Mouse (Mus musculus) limb, embryonic 14.5 days (tissue): Measurements from ENCODE around the gene Bag5. TPM values are rescaled to one million over a fixed set of nuclear protein-coding genes. Genes with fewer than 3 reads are reported as not detected.

ENCODE experiments used
- ATAC-seq: fragments of 200-750 bp; cut with Nextera tagmentation; 2 replicates; pipeline ENCODE4 v1.8.0; 2017; ENCODE audit warnings: low read depth, moderate number of reproducible peaks, moderate TSS enrichment; ENCODE audit not compliant: low FRiP score
- DNase-seq: peaks from one replicate; pipeline ENCODE4 v3.0.0-alpha.2; 2015; ENCODE audit warnings: low spot score
- H3K27ac ChIP-seq: fragments of 300-500 bp; sonication (generic); replicated peaks from 2 replicates; pipeline ENCODE4 v1.5.1; 2014; ENCODE audit warnings: low read depth, mild to moderate bottlenecking, low read length, moderate library complexity, mixed read lengths
- H3K27me3 ChIP-seq: fragments of 300-500 bp; sonication (generic); 2 replicates; pipeline ENCODE4 v1.6.1; 2014; ENCODE audit warnings: low read length, mixed read lengths; ENCODE audit not compliant: control insufficient read depth, insufficient read depth
- H3K36me3 ChIP-seq: fragments of 300-500 bp; sonication (generic); 2 replicates; pipeline ENCODE4 v1.6.1; 2014; ENCODE audit warnings: mild to moderate bottlenecking, low read length, moderate library complexity, mixed read lengths; ENCODE audit not compliant: control insufficient read depth, insufficient read depth
- H3K4me1 ChIP-seq: fragments of 300-500 bp; sonication (generic); 2 replicates; pipeline ENCODE4 v1.6.1; 2014; ENCODE audit warnings: antibody characterized with exemption, low read length, mixed read lengths; ENCODE audit not compliant: control insufficient read depth, insufficient read depth
- H3K4me2 ChIP-seq: fragments of 300-500 bp; sonication (generic); replicated peaks from 2 replicates; pipeline ENCODE4 v1.6.1; 2014; ENCODE audit warnings: low read depth, mild to moderate bottlenecking, low read length, moderate library complexity; ENCODE audit not compliant: severe bottlenecking
- H3K4me3 ChIP-seq: fragments of 300-500 bp; sonication (generic); replicated peaks from 2 replicates; pipeline ENCODE4 v1.5.1; 2014; ENCODE audit warnings: low read length
- H3K9ac ChIP-seq: fragments of 300-500 bp; sonication (generic); 2 replicates; pipeline ENCODE4 v1.6.1; 2014; ENCODE audit warnings: mild to moderate bottlenecking, low read depth, low read length, moderate library complexity; ENCODE audit not compliant: severe bottlenecking
- H3K9me3 ChIP-seq: fragments of 300-500 bp; sonication (generic); 2 replicates; pipeline ENCODE4 v1.6.1; 2016; ENCODE audit warnings: low read length; ENCODE audit not compliant: control insufficient read depth
- POLR2A ChIP-seq: fragments of 200-500 bp; IDR thresholded peaks from 2 replicates; pipeline ENCODE4 v1.8.0; 2012; ENCODE audit warnings: inconsistent platforms, mild to moderate bottlenecking, moderate library complexity, borderline replicate concordance; ENCODE audit not compliant: insufficient read depth, insufficient read length; ENCODE audit errors: extremely low read depth
- WGBS: fragments of 180-500 bp; shearing (Covaris S2); extraction: QIAGEN DNeasy Blood & Tissue Kit; methylation state at CpG from one replicate; pipeline ENCODE4 v1.1.7; 2014; 5-methylcytosine and 5-hydroxymethylcytosine counted together
- polyA plus RNA-seq, 2 experiments: library from polyadenylated mRNA; depleted of rRNA in 1 of 2; stranded (reverse) in 1 of 2; unstranded in 1 of 2; fragments of >200 nt; fragmentation: Nextera tagmentation in 1 of 2; extraction: Ambion mirVana in 1 of 2; gene quantifications; 2 replicates each; pipeline versions ENCODE4 v1.2.1 to v1.2.3; 2012 to 2014

The Bag5 gene
- polyA plus RNA-seq, 2 experiments, result 37.2 to 61.2 TPM

- Histone ChIP-seq H3K4me3 (no peak overlapping the region), H3K4me2 (no peak overlapping the region), H3K27me3 (no peaks in the 10 kb centered on the region), H3K4me1 (peaks cover 8% of the 10 kb centered on the region; the same call in 1 of the 2 replicates), H3K36me3 (no peaks in the 10 kb centered on the region), H3K27ac (no peak overlapping the region), H3K9ac (no peak overlapping the region), H3K9me3 (no peaks in the 10 kb centered on the region)
- no peak for TF ChIP-seq POLR2A
- DNase-seq (no peak), ATAC-seq (no peak)
- WGBS, result 49% methylated on average over 7 of the region's 9 CpGs
Measured at GRCm38 (mm10) chr12:111753347-111753746, 40.3 kb upstream of the Bag5 start.

- no peak for TF ChIP-seq POLR2A
- WGBS, result 87% methylated on average over 6 of the region's 6 CpGs
- H3K4me2 ChIP-seq, result no peak overlapping the region
Measured at GRCm38 (mm10) chr12:111752491-111752890, 39.4 kb upstream of the Bag5 start.

GRCm38 (mm10) chr12:111750739-111751138, 37.7 kb upstream of the Bag5 start:
- H3K4me2 ChIP-seq, result no peak overlapping the region
- peaks cover 11% of the 10 kb centered on the region for H3K4me1 ChIP-seq
- no peak for TF ChIP-seq POLR2A
- H3K36me3 ChIP-seq, result no peaks in the 10 kb centered on the region
- H3K9ac ChIP-seq, result no peak overlapping the region
- no peaks in the 10 kb centered on the region for H3K27me3 ChIP-seq
- ATAC-seq (no peak), DNase-seq (no peak)
- no peak overlapping the region for H3K4me3 ChIP-seq
- H3K27ac ChIP-seq, result no peak overlapping the region
- H3K9me3 ChIP-seq, result no peaks in the 10 kb centered on the region
- 98% methylated on average over 3 of the region's 3 CpGs for WGBS

More at GRCm38 (mm10) chr12:111752491-111752890, 39.4 kb upstream of the Bag5 start:
- no peaks in the 10 kb centered on the region for H3K36me3 ChIP-seq
- H3K4me1 ChIP-seq, result 0 out of 2 replicates have a peak, but pooled peaks cover 4% of the 10 kb centered on the region
- H3K9ac ChIP-seq, result no peak overlapping the region
- ATAC-seq (no peak), DNase-seq (no peak)
- H3K27ac ChIP-seq, result no peak overlapping the region
- no peaks in the 10 kb centered on the region for H3K9me3 ChIP-seq
- H3K4me3 ChIP-seq, result no peak overlapping the region
- H3K27me3 ChIP-seq, result no peaks in the 10 kb centered on the region

DNA sequence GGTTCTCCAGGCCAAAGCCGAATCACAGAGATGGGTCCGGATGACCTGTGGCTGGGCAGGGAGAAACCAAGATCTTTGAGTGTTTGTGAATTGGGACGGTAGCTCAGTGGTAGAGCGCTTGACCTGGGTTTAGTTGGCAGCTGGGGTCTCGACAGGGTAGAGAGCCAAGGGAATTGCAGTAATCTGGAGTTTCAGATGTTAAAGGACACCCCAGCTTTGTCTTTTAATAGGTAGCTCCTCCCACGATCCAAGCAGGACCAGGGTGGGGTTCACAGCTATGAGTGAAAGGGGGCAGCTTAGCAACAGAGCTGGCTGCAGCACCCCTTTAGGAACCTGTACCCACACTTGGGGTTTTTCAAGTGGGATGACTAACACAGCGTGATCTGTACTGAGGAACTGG, 34.4 kb upstream of the Bag5 start:
- Histone ChIP-seq H3K9me3 (no peaks in the 10 kb centered on the region), H3K4me2 (no peak overlapping the region), H3K9ac (no peak overlapping the region), H3K27ac (no peak overlapping the region), H3K4me3 (no peak overlapping the region), H3K27me3 (no peaks in the 10 kb centered on the region), H3K36me3 (no peaks in the 10 kb centered on the region), H3K4me1 (peaks cover 10% of the 10 kb centered on the region)
- ATAC-seq (no peak), DNase-seq (no peak)
- TF ChIP-seq POLR2A, result no peak
- 83% methylated on average over 7 of the region's 7 CpGs for WGBS

DNA sequence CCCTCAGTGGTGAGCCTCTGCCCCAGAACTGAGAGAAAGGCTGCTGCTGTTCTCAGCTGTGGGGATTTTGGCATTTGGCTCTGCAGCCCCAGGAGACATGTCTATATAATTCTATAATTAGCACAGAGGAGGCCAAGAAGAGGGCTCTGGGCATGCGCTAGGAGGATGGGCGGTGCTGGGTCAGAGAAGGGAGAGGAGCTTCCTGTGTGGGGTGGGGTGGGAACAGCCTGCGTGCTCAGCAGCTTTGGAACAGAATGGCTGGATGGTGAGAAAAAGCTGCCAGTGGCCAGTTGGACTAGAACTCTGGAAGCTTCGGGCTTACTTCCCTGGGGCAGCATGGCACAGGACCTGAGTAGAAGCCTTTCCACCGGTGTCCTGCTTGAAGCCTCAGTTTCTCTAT, 33.0 kb upstream of the Bag5 start:
- 0 out of 2 replicates have a peak overlapping the region, but pooled peaks have one; percentile 15 for H3K4me2 ChIP-seq
- DNase-seq, result peak; percentile 81
- peak; percentile 71 for ATAC-seq

DNA sequence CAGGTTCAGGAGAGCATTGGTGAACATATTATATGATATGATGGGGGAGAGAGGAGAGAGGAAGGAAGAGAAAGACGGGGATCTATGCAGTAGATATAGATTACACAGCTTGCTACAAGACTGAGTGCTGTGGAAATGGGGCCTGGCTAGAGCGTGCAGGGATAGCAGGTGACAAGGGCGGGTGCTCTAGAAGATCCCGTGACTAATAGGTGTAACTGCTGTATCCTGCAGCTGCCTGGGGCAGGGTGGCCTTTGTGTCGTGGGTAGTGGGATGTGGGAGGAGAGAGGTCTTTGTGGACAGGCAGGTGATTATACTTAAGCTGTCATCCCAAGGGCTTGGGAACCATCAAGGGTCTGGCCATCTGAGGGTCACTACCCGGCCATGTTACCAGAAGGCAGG, 32.2 kb upstream of the Bag5 start:
- H3K4me1 ChIP-seq, result peaks cover 10% of the 10 kb centered on the region
- WGBS, result 72% methylated on average over 6 of the region's 6 CpGs
- TF ChIP-seq POLR2A, result no peak
- no peak for DNase-seq
- no peak overlapping the region for H3K9ac ChIP-seq
- H3K4me3 ChIP-seq, result no peak overlapping the region
- no peaks in the 10 kb centered on the region for H3K9me3 ChIP-seq
- no peak overlapping the region for H3K4me2 ChIP-seq
- H3K27me3 ChIP-seq, result no peaks in the 10 kb centered on the region
- H3K27ac ChIP-seq, result 0 out of 2 replicates have a peak overlapping the region, but pooled peaks have one; percentile 63
- H3K36me3 ChIP-seq, result no peaks in the 10 kb centered on the region
- ATAC-seq, result no peak

More for the DNA sequence above, 33.0 kb upstream of the Bag5 start:
- WGBS, result 47% methylated on average over 5 of the region's 5 CpGs
- H3K27ac ChIP-seq, result peak overlapping the region; percentile 63; the same call in 1 of the 2 replicates
- H3K27me3 ChIP-seq, result no peaks in the 10 kb centered on the region
- H3K4me1 ChIP-seq, result peaks cover 10% of the 10 kb centered on the region
- H3K9ac ChIP-seq, result no peak overlapping the region
- TF ChIP-seq POLR2A, result no peak
- no peak overlapping the region for H3K4me3 ChIP-seq
- H3K36me3 ChIP-seq, result no peaks in the 10 kb centered on the region
- no peaks in the 10 kb centered on the region for H3K9me3 ChIP-seq
